Mouse (Mus musculus): ENCODE data around the gene Abi1.
"Not testable (repeated sequence)": the region's sequence is repeated elsewhere in the genome, so short reads cannot be mapped to it uniquely, and the experiment has no call there.

The Abi1 gene

DNA sequence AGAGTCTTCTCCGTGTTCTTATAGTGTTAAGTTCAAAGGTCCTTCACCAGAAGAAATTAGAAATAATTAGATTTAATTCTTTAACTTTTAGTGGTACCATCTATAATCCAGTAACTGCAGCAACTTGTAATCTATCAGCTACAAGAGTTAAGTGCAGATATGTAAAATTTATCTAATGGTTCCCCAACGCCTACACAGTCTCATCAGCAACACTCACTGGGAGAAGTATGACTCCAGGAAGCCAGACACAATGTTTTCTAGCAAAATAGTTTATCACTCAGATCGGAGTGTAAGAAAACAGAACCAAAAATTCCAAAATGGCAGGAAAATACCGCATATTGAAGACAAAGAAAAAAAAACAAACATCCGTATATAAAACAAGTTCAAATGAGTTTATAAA lies 84.1 kb downstream of the Abi1 start:
- no peak for DNase-seq

DNA sequence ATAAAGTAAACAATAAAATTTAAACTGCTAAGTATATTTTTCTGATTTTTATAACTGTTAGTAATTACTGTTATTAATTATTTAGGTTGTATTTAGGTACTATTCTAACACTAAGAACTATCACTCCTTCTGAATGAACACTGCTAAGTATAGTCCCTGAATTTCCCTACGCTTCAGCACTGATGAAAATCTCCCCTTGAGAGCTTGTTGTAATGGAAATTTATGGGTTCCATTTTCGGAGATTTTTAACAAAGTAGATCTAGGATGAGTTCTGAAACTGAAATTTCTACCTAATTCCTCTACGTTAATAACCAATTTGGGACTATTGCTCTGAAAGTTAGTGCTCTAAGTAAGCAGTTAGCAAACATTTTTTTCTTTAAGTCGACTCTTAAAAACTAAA lies 85.8 kb downstream of the Abi1 start:
- DNase-seq = no peak

- DNase-seq = no peak
Measured at GRCm38 (mm10) chr2:22949956-22950355, 90.1 kb downstream of the Abi1 start.

DNA sequence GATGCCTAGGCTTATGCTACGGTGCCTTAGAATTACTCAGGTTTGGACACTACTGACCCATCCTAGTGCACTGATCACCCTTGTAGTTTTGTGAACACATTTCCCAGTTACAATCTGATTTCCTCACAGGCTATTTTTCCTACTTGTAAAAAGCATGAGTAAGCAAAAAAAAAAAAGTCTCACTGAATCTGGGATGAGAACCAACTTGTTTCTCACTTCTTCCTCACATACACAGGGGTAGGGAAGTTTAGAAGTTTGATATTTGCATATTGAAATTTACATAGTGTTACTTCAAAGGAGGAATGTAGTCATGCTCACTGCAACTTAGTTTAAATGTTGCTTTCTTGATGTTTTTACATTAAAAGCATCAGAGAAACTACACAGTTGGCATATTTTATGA lies 106.5 kb downstream of the Abi1 start:
- DNase-seq = no peak

- no peak for DNase-seq
Measured at GRCm38 (mm10) chr2:22928259-22928658, 111.8 kb downstream of the Abi1 start.

DNA sequence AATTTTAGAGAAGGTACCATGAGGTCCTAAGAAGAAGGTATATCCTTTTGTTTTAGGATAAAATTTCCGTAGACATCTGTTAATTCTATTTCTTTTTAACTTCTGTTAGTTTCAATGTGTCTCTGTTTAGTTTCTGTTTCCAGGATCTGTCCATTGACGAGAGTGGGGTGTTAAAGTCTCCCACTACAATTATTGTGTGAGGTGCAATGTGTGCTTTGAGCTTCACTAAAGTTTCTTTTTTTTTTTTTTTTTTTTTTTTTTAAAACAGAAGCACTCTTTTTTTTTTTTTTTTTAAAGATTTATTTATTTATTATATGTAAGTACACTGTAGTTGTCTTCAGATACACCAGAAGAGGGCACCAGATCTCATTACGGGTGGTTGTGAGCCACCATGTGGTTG lies 114.1 kb downstream of the Abi1 start:
- not testable (repeated sequence) for DNase-seq

DNA sequence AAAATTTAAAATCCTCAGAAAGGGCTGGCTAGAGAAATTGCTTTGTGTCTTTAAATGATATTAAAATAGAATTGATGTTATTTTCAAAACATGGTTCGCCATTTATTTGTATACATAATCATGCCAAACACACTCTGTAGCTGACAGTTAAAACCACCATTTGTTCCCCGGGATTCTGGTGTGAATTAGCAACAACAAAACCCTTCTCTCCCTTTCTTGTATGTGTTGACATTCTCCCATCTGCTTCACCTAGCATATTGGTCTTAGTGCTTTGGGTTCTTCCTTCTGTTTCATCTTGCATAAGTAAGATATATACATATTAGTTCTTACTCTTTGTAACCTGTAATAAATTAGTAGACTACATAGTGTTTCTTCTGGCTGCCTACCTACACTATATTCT lies 121.4 kb downstream of the Abi1 start:
- DNase-seq = no peak

DNA sequence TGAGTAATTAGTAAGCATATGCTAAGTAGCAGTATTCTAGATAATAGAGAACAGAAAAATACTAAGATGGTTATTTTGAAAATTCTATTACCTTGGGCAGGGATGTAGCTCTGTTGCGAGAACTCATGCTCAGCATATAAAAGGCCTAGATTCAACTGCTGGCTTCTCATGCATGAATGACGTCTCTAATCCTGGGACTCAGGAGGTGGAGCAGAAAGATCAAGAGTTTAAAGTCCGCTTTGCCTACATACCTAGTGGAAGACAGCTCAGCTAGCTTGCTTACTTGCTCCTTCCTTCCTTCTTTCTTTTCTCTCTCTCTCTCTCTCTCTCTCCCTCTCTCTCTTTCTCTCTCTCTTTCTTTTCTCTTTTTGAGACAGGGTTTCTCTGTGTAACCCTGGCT lies 125.6 kb downstream of the Abi1 start:
- no peak for DNase-seq

DNA sequence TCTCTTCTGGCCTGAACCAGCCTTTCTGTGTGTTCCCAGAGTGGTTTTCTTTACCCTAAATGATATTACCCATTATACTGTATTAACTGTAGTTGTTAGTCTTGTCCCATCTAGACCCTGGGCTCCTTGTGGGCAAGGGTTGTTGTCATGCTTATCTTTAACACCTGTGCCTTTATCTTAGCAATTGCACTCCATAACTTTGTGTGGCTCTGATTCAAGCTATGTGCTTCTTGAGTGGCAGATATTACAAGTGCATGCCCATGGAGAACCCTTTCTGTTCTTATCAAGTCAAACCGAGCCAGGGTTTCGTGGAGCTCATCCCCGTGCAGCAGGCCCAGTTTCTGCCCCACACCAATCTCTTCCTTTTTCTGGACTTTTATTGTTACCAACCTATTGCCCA lies 136.1 kb downstream of the Abi1 start:
- no peak for DNase-seq

DNA sequence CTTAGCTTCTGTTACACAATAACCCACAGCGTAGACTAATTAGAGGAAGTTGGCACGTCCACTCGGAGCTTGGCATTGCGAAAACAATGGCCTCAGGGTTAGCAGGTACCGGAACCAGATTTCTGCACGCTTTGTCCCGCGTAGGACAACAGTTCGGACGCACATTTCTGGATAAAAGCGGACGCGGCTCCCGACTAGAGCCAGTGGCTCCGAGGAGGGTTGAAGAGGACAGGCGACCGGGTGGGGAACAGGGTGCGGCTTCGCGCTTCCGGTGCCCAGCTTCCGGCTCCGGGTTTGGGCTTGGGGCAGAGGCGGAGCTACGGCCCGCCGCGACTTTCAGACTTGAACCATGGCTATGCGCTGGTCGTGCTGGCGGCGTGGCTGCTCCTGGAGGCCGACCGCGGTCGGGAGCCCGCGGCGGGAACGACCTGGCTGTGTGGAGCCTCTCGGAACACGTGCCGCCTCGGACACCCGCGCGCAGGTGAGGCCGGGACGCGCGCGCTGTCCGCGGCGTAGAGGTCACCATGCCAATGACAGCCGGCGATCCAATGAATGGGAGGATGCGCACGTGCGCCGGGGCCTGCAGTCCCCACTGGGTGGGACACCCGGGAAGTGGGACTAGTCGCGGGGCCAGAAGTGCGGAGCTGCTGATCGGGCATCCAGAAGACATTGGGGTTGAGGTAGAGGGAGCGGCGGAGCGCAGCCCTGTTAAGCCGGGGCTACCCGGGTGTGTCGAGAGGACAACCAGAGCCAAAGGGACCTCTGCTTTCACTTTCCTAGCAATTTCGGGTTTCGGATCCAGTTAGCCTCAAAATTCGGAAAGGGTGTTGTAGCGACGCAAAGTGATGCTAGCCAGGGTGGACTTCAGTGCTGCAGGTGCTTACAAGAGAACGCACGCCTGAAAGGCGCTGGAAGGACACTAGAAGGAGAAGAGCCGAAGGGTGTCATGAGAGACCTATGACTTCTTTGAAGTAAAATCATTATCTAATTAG lies 144.5 kb downstream of the Abi1 start, which contains the start of gene Pdss1:
Pdss1 (plus strand) TSS at position 241 of the 992 bp plus-strand sequence.
- DNase-seq = peak; percentile 91

- DNase-seq = no peak
Measured at GRCm38 (mm10) chr2:22894932-22895281, 145.1 kb downstream of the Abi1 start.

Measured in cerebellum, adult 11 months (tissue).